Mouse (Mus musculus) kidney, adult 2 months (tissue): Measurements from ENCODE around the gene Ripk3.

Experiments
- CTCF ChIP-seq: fragments of 200-500 bp; conservative IDR thresholded peaks from 2 replicates; pipeline ENCODE4 v1.5.1; 2011; ENCODE audit warnings: low read depth, mild to moderate bottlenecking, control low read depth, low read length, moderate library complexity, mixed read lengths; ENCODE audit not compliant: insufficient read depth, insufficient read length
- POLR2A ChIP-seq: fragments of 200-500 bp; IDR thresholded peaks from one replicate; pipeline ENCODE4 v1.6.1; 2011; ENCODE audit warnings: low read depth, low read length, control low read depth

DNA sequence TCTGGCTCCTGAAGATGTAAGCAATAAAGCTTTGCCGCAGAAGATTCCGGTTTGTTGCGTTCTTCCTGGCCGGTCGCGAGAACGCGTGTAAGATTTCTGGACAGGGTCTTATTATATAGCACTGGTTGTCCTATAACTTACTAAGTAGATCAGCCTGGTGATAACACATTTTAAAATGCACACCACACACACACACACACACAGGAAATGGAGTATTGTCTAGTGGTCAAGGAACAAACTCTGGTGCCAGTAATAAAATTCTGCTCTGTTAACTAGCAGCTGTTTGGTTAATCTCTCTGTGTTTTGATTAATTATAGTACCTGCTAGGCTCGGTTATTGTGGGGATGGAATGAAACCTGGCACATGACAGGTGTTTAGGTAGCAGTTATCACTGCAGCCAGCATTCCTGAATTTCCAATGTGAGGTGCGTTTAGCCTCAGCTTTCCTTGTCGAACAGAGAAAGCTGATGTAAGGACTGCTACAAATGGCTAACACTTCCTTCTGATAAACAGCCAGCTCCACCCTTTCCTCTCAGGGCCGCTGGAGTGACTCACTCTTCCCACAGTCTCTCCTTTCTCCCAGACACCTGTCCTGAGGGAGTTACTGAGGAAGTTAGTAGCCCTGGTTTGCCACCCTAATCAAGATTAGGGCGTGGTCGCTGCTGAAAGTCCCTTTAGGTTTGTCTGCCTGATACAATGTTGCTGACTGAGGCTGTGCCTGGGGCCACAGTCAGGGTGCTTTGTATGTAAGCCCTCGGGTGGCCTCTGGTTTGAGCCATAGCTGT lies 6.9 kb upstream of the Ripk3 start:
- TF ChIP-seq CTCF, result no peak
- TF ChIP-seq POLR2A, result no peak
